ENCODE assay signal across 8 mouse cellular contexts in genomic region chr5:114667228-114667856, GRCm38 (mm10). TPM values are rescaled to one million over a fixed set of nuclear protein-coding genes. Genes with fewer than 3 reads are reported as not detected.
DNase-seq lines count a peak whose midpoint lies in the region; ATAC-seq and TF ChIP-seq lines count a peak whose summit lies in the region.

No protein-coding gene starts in this region.

- no peaks in the 10 kb centered on the region for H3K36me3 ChIP-seq in forebrain, embryonic 15.5 days
- peaks cover 5% of the 10 kb centered on the region; the same call in 1 of the 2 replicates for H3K36me3 ChIP-seq in lung, embryonic 14.5 days (ENCODE audit: insufficient read depth)
- H3K36me3 ChIP-seq in thymus, adult 2 months (ENCODE audit: control insufficient read depth, insufficient read depth, low read length), result peaks cover 15% of the 10 kb centered on the region

- no peaks in the 10 kb centered on the region for H3K27me3 ChIP-seq in forebrain, embryonic 15.5 days
- no peaks in the 10 kb centered on the region for H3K27me3 ChIP-seq in lung, embryonic 14.5 days (ENCODE audit: insufficient read depth, low read length)
- H3K27me3 ChIP-seq in thymus, adult 2 months (ENCODE audit: control insufficient read depth, insufficient read depth, low read length), result no peaks in the 10 kb centered on the region

- H3K4me3 ChIP-seq in forebrain, embryonic 15.5 days, result peak overlapping the region; percentile 38
- H3K4me3 ChIP-seq in layer of hippocampus, adult 2 months, result peak overlapping the region; percentile 54
- H3K4me3 ChIP-seq in lung, embryonic 14.5 days (ENCODE audit: low read depth, low read length), result peak overlapping the region; percentile 29
- H3K4me3 ChIP-seq in olfactory bulb, adult 2 months (ENCODE audit: insufficient read depth, low read depth, low read length), result peak overlapping the region; percentile 31
- H3K4me3 ChIP-seq in thymus, adult 2 months (ENCODE audit: control insufficient read depth, insufficient read depth, low read length), result peak overlapping the region; percentile 12; the same call in 1 of the 2 replicates

- H3K4me1 ChIP-seq in forebrain, embryonic 15.5 days, result peaks cover 14% of the 10 kb centered on the region; the same call in 1 of the 2 replicates
- H3K4me1 ChIP-seq in lung, embryonic 14.5 days (ENCODE audit: insufficient read depth), result no peaks in the 10 kb centered on the region
- H3K4me1 ChIP-seq in olfactory bulb, adult 2 months (ENCODE audit: control insufficient read depth, insufficient read depth, low read length), result peaks cover 2% of the 10 kb centered on the region
- peaks cover 2% of the 10 kb centered on the region for H3K4me1 ChIP-seq in thymus, adult 2 months (replicated peaks; ENCODE audit: control insufficient read depth, insufficient read depth, low read length)

- H3K9ac ChIP-seq in forebrain, embryonic 15.5 days (replicated peaks), result no peak overlapping the region
- no peak overlapping the region for H3K9ac ChIP-seq in lung, embryonic 14.5 days

- intact Hi-C loops in heart, postnatal 36 days (cut with DNase I), result loop anchor here (1.0 kb wide), 1 partner anchor 28 kb away; no protein-coding TSS in a partner anchor

- peak overlapping the region; percentile 50 for H3K4me2 ChIP-seq in forebrain, embryonic 15.5 days (replicated peaks)
- H3K4me2 ChIP-seq in lung, embryonic 14.5 days, result peak overlapping the region; percentile 61

- TF ChIP-seq CTCF in layer of hippocampus, adult 2 months (conservative IDR thresholded peaks at IDR 0.05), result peak; percentile 99
- TF ChIP-seq CTCF in lung, embryonic 14.5 days (IDR thresholded peaks at IDR 0.05; ENCODE audit: low read depth), result peak; percentile 100
- peak; percentile 99 for TF ChIP-seq CTCF in olfactory bulb, adult 2 months (IDR thresholded peaks at IDR 0.05; ENCODE audit: insufficient read depth, low read depth, low read length)
- peak; percentile 100 for TF ChIP-seq CTCF in thymus, adult 2 months (IDR thresholded peaks at IDR 0.05; ENCODE audit: borderline replicate concordance, control insufficient read depth, extremely low read depth, insufficient read depth, low read length, poor library complexity)

- ATAC-seq in forebrain, embryonic 15.5 days (replicated peaks), result peak; percentile 83
- peak; percentile 89 for ATAC-seq in lung, embryonic 14.5 days (ENCODE audit: insufficient read depth)

- no peak overlapping the region for H3K27ac ChIP-seq in forebrain, embryonic 15.5 days (replicated peaks)
- peak overlapping the region; percentile 77 for H3K27ac ChIP-seq in layer of hippocampus, adult 2 months
- H3K27ac ChIP-seq in lung, embryonic 14.5 days (ENCODE audit: low read depth), result peak overlapping the region; percentile 58; the same call in 1 of the 2 replicates
- no peak overlapping the region for H3K27ac ChIP-seq in olfactory bulb, adult 2 months (ENCODE audit: insufficient read depth, low read depth, low read length)
- H3K27ac ChIP-seq in thymus, adult 2 months (ENCODE audit: control insufficient read depth, insufficient read depth, low read length), result peak overlapping the region; percentile 54; the same call in 1 of the 2 replicates

- DNase-seq in ES-CJ7 (ENCODE audit: low read depth, low spot score), result peak; percentile 97
- DNase-seq in cerebellum, adult 11 months, result peak; percentile 98
- peak; percentile 100 for DNase-seq in heart, postnatal 36 days
- DNase-seq in layer of hippocampus, adult 2 months (ENCODE audit: low spot score in 2 of 2), result peak; percentile 97 to 100
- peak; percentile 100 for DNase-seq in lung, embryonic 14.5 days
- DNase-seq in thymus, adult 2 months, result peak; percentile 99

- TF ChIP-seq POLR2A in olfactory bulb, adult 2 months (IDR thresholded peaks at IDR 0.05; ENCODE audit: insufficient read depth, low read depth, low read length), result no peak
- TF ChIP-seq POLR2A in thymus, adult 2 months (IDR thresholded peaks at IDR 0.05; ENCODE audit: control insufficient read depth, extremely low read depth, insufficient read depth, low read length, poor library complexity), result peak; percentile 41; the same call in 1 of the 2 replicates

- 4% methylated on average over 36 of the region's 36 CpGs for WGBS in forebrain, embryonic 15.5 days
- WGBS in lung, embryonic 14.5 days, result 3% methylated on average over 36 of the region's 36 CpGs
- 3% methylated on average over 36 of the region's 36 CpGs for WGBS in olfactory bulb, adult 2 months
- 1% methylated on average over 36 of the region's 36 CpGs for WGBS in thymus, adult 2 months

- no peaks in the 10 kb centered on the region for H3K9me3 ChIP-seq in forebrain, embryonic 15.5 days
- H3K9me3 ChIP-seq in lung, embryonic 14.5 days (ENCODE audit: low read depth, low read length), result no peaks in the 10 kb centered on the region

RNA-seq across cellular contexts. Expression of gene Trpv4, which starts 9.1 kb away (rescaled TPM):
- 0.56 and 0.88 TPM in 2 replicates for polyA plus RNA-seq in forebrain, embryonic 15.5 days (2015; fragmentation: Nextera tagmentation; extraction: Ambion mirVana)
- total RNA-seq in heart, postnatal 36 days (2021), result 1 to 10 TPM; 2.6 to 7.0 TPM
- 1 to 10 TPM; 2.0 to 2.3 TPM for total RNA-seq in layer of hippocampus, adult 2 months (2021)
- 1.0 and 1.6 TPM in 2 replicates for polyA plus RNA-seq in lung, embryonic 14.5 days (2014; fragmentation: Nextera tagmentation; extraction: Ambion mirVana)
- polyA plus RNA-seq in olfactory bulb, adult 2 months (2012; ENCODE audit: insufficient read depth, insufficient read length, low replicate concordance, missing spikeins), result not detected in 2 replicates
- 4.2 and 6.5 TPM in 2 replicates for polyA plus RNA-seq in thymus, adult 2 months (2012; rRNA removed)

RNA-seq across cellular contexts. Expression of gene Gltp, which starts 23.4 kb away (rescaled TPM):
- 36.9 and 39.6 TPM in 2 replicates for polyA plus RNA-seq in forebrain, embryonic 15.5 days (2015; fragmentation: Nextera tagmentation; extraction: Ambion mirVana)
- 10 to 100 TPM; 16.0 to 17.2 TPM for total RNA-seq in heart, postnatal 36 days (2021)
- 10 to 100 TPM; 23.6 to 27.3 TPM for total RNA-seq in layer of hippocampus, adult 2 months (2021)
- 71.1 and 74.8 TPM in 2 replicates for polyA plus RNA-seq in lung, embryonic 14.5 days (2014; fragmentation: Nextera tagmentation; extraction: Ambion mirVana)
- polyA plus RNA-seq in olfactory bulb, adult 2 months (2012; ENCODE audit: insufficient read depth, insufficient read length, low replicate concordance, missing spikeins), result not detected in 2 replicates
- 237 and 275 TPM in 2 replicates for polyA plus RNA-seq in thymus, adult 2 months (2012; rRNA removed)

RNA-seq across cellular contexts. Expression of gene Tchp, which starts 40.2 kb away (rescaled TPM):
- 14.8 and 16.7 TPM in 2 replicates for polyA plus RNA-seq in forebrain, embryonic 15.5 days (2015; fragmentation: Nextera tagmentation; extraction: Ambion mirVana)
- 1 to 10 TPM; 3.7 to 5.4 TPM for total RNA-seq in heart, postnatal 36 days (2021)
- total RNA-seq in layer of hippocampus, adult 2 months (2021), result 10 to 100 TPM; 12.7 to 19.3 TPM
- polyA plus RNA-seq in lung, embryonic 14.5 days (2014; fragmentation: Nextera tagmentation; extraction: Ambion mirVana), result 13.1 and 14.8 TPM in 2 replicates
- polyA plus RNA-seq in olfactory bulb, adult 2 months (2012; ENCODE audit: insufficient read depth, insufficient read length, low replicate concordance, missing spikeins), result not detected in 2 replicates
- 24.4 and 25.6 TPM in 2 replicates for polyA plus RNA-seq in thymus, adult 2 months (2012; rRNA removed)

Comparison
In these comparisons a context has a peak if more than half of its experiments do, and no peak if none do; other contexts are left out.
1. H3K27ac ChIP-seq: peak in layer of hippocampus, adult 2 months (single experiment), lung, embryonic 14.5 days (single experiment) and thymus, adult 2 months (single experiment); none in forebrain, embryonic 15.5 days (single experiment) and olfactory bulb, adult 2 months (single experiment).
2. Peak in every context shown above with its lines, with median percentiles within 50 percentile points of each other: DNase-seq, H3K4me3 ChIP-seq and CTCF ChIP-seq.